Mouse (Mus musculus) cerebellum, adult 2 months (tissue): Measurements from ENCODE around the gene Hhipl1.

Experiments
- CTCF ChIP-seq: fragments of 200-500 bp; IDR thresholded peaks from 2 replicates; pipeline ENCODE4 v1.5.1; 2011; ENCODE audit warnings: low read depth, mild to moderate bottlenecking, control low read depth, low read length, moderate library complexity, borderline replicate concordance; ENCODE audit not compliant: insufficient read depth
- POLR2A ChIP-seq: fragments of 200-500 bp; IDR thresholded peaks from 2 replicates; pipeline ENCODE4 v1.6.1; 2011; ENCODE audit warnings: low read length, control low read depth, borderline replicate concordance; ENCODE audit not compliant: insufficient read depth

DNA sequence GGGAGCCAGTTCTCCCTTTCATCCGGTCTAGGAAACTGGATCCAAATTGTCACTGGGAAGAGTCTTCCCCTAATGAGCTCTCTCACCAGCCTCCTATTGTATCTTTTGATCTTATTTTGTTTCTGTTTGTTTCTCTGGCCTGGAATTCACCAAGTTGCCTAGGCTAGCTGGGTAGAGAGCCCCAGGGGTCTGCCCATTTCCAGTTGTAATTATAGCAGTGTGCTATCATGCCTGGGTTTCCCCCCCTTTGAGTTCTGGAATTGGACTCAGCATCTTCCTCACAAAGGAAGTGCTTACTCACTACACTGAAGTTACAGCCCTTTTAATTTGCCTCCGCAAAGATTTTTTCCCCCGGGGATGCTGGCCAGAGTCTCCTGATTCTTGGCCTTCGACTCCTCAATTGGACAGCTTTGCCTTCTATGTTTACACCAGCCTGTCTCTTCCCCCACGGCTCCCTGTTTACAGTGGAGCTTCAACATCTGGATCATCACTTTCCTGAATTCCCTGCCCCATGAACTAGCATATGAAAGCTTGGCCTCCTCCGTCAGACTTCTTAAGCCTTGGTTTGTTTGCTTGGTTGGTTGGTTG lies 2.2 kb upstream of the Hhipl1 start:
- TF ChIP-seq POLR2A, result no peak
- TF ChIP-seq CTCF, result no peak
